Mouse (Mus musculus) G1E (cell line): ENCODE data around the gene Nenf.

Experiments used
- CTCF ChIP-seq: IDR thresholded peaks from 2 replicates; pipeline ENCODE4 v1.5.1; 2012; ENCODE audit warnings: low read depth, low read length, inconsistent platforms, mixed read lengths
- GATA1 ChIP-seq: IDR thresholded peaks from 2 replicates; pipeline ENCODE4 v1.6.1; 2012; ENCODE audit warnings: borderline replicate concordance, low read length, inconsistent platforms, mixed read lengths

GRCm38 (mm10) chr1:191292348-191292747, 25.6 kb downstream of the Nenf start:
- TF ChIP-seq CTCF: no peak
- no peak for TF ChIP-seq GATA1
